Mouse (Mus musculus): Measurements from ENCODE around the gene Ebp.

The Ebp gene

GRCm38 (mm10) chrX:8192126-8192639, 1.1 kb downstream of the Ebp start:
- peak in 1 of 2 experiments; percentile 23 for DNase-seq (ENCODE audit: low spot score in 2 of 2)

- DNase-seq (ENCODE audit: low spot score in 2 of 2), result no peak
Measured at GRCm38 (mm10) chrX:8182871-8183540, 10.3 kb downstream of the Ebp start.

- no peak for DNase-seq (ENCODE audit: low spot score in 2 of 2)
Measured at GRCm38 (mm10) chrX:8179646-8180045, 13.7 kb downstream of the Ebp start.

- no peak for DNase-seq (ENCODE audit: low spot score in 2 of 2)
Measured at GRCm38 (mm10) chrX:8178871-8179270, 14.4 kb downstream of the Ebp start.

GRCm38 (mm10) chrX:8175504-8176385, 17.6 kb downstream of the Ebp start, which contains the start of gene Tbc1d25:
Gene Tbc1d25, minus strand, starts transcription at chrX:8176181.
- DNase-seq (ENCODE audit: low spot score in 2 of 2), result peak; percentile 72 to 82

- DNase-seq (ENCODE audit: low spot score in 2 of 2), result no peak
Measured at GRCm38 (mm10) chrX:8175169-8175503, 18.2 kb downstream of the Ebp start.

GRCm38 (mm10) chrX:8167716-8168647, 25.3 kb downstream of the Ebp start:
- no peak for DNase-seq (ENCODE audit: low spot score in 2 of 2)

- no peak for DNase-seq (ENCODE audit: low spot score in 2 of 2)
Measured at GRCm38 (mm10) chrX:8164471-8164870, 28.8 kb downstream of the Ebp start.

GRCm38 (mm10) chrX:8163076-8163475, 30.2 kb downstream of the Ebp start:
- peak in 1 of 2 experiments; percentile 17 for DNase-seq (ENCODE audit: low spot score in 2 of 2)

- peak; percentile 84 for DNase-seq (ENCODE audit: low spot score in 2 of 2)
Measured at GRCm38 (mm10) chrX:8145153-8145991, 47.9 kb downstream of the Ebp start, which contains the start of gene Rbm3. Gene Rbm3, minus strand, starts transcription at chrX:8145880.

- DNase-seq (ENCODE audit: low spot score in 2 of 2), result no peak
Measured at GRCm38 (mm10) chrX:8143750-8144149, 49.6 kb downstream of the Ebp start.

- no peak for DNase-seq (ENCODE audit: low spot score in 2 of 2)
Measured at GRCm38 (mm10) chrX:8142948-8143347, 50.4 kb downstream of the Ebp start.

- DNase-seq (ENCODE audit: low spot score in 2 of 2), result no peak
Measured at GRCm38 (mm10) chrX:8141058-8141457, 52.3 kb downstream of the Ebp start.

GRCm38 (mm10) chrX:8140446-8140845, 52.9 kb downstream of the Ebp start:
- DNase-seq (ENCODE audit: low spot score in 2 of 2), result no peak

GRCm38 (mm10) chrX:8139480-8139879, 53.8 kb downstream of the Ebp start:
- no peak for DNase-seq (ENCODE audit: low spot score in 2 of 2)

GRCm38 (mm10) chrX:8135886-8136285, 57.4 kb downstream of the Ebp start:
- DNase-seq (ENCODE audit: low spot score in 2 of 2), result no peak

Measured in right cerebral cortex, adult 2 months (tissue).